Mouse (Mus musculus): Measurements from ENCODE around the gene Lrrc51.

Lrrc51 gene

GRCm38 (mm10) chr7:101888460-101888859, 45.2 kb downstream of the Lrrc51 start:
- in situ Hi-C loops (cut with MboI, MseI) = no loop called here

GRCm38 (mm10) chr7:101886274-101886673, 47.4 kb downstream of the Lrrc51 start:
- in situ Hi-C loops (cut with MboI, MseI) = no loop called here

GRCm38 (mm10) chr7:101884160-101884559, 49.5 kb downstream of the Lrrc51 start:
- in situ Hi-C loops (cut with MboI, MseI) = no loop called here

- in situ Hi-C loops (cut with MboI, MseI) = no loop called here
Measured at GRCm38 (mm10) chr7:101882413-101883154, 51.1 kb downstream of the Lrrc51 start.

- in situ Hi-C loops (cut with MboI, MseI) = no loop called here
Measured at GRCm38 (mm10) chr7:101880855-101881254, 52.8 kb downstream of the Lrrc51 start.

- in situ Hi-C loops (cut with MboI, MseI) = no loop called here
Measured at GRCm38 (mm10) chr7:101875978-101876377, 57.7 kb downstream of the Lrrc51 start.

GRCm38 (mm10) chr7:101871296-101871695, 62.4 kb downstream of the Lrrc51 start:
- in situ Hi-C loops (cut with MboI, MseI) = no loop called here

- in situ Hi-C loops (cut with MboI, MseI) = no loop called here
Measured at GRCm38 (mm10) chr7:101870629-101871028, 63.1 kb downstream of the Lrrc51 start, which contains the start of gene Folr1. Gene Folr1 (minus strand): TSS chr7:101870788.

- in situ Hi-C loops (cut with MboI, MseI) = no loop called here
Measured at GRCm38 (mm10) chr7:101869163-101869500, 64.6 kb downstream of the Lrrc51 start.

- in situ Hi-C loops (cut with MboI, MseI) = no loop called here
Measured at GRCm38 (mm10) chr7:101868241-101869162, 65.2 kb downstream of the Lrrc51 start.

- in situ Hi-C loops (cut with MboI, MseI) = no loop called here
Measured at GRCm38 (mm10) chr7:101867482-101867881, 66.2 kb downstream of the Lrrc51 start.

GRCm38 (mm10) chr7:101866491-101867265, 67.0 kb downstream of the Lrrc51 start:
- in situ Hi-C loops (cut with MboI, MseI) = no loop called here

GRCm38 (mm10) chr7:101863415-101863814, 70.3 kb downstream of the Lrrc51 start, which contains the start of gene Anapc15:
Gene Anapc15 (plus strand): TSS chr7:101863715.
- in situ Hi-C loops (cut with MboI, MseI) = no loop called here

Data from T-helper 17 cell (primary cell).